Mouse (Mus musculus) kidney, adult 9 months (tissue): ENCODE measurements at regions not wholly inside any gene's neighbourhood (a gene's known extent, or its start where the extent isn't known, plus 50 kb on each side); places are given as distances from the start of the nearest gene placed in this dataset.

Experiments used
- DNase-seq: peaks from one replicate; pipeline ENCODE4 v3.0.0; 2022

- no peak for DNase-seq
These were observed 155.2 kb upstream of the Robo1 start for GRCm38 (mm10) chr16:72152920-72153319.

- no peak for DNase-seq
These were observed 150.2 kb upstream of the Robo1 start for GRCm38 (mm10) chr16:72157913-72158312.

- DNase-seq, result no peak
These were observed 148.7 kb upstream of the Robo1 start for GRCm38 (mm10) chr16:72159411-72159810.

- no peak for DNase-seq
These were observed 132.4 kb upstream of the Robo1 start for GRCm38 (mm10) chr16:72175727-72176126.

- DNase-seq, result no peak
These were observed 113.8 kb upstream of the Robo1 start for GRCm38 (mm10) chr16:72194320-72194719.

- peak; percentile 35 for DNase-seq
These were observed 92.6 kb upstream of the Robo1 start for GRCm38 (mm10) chr16:72215360-72216013.

GRCm38 (mm10) chr16:72218021-72218420, 90.1 kb upstream of the Robo1 start:
- DNase-seq, result peak; percentile 9

- no peak for DNase-seq
These were observed 86.1 kb upstream of the Robo1 start for GRCm38 (mm10) chr16:72221912-72222502.

GRCm38 (mm10) chr16:72223860-72224259, 84.2 kb upstream of the Robo1 start:
- no peak for DNase-seq

- DNase-seq, result no peak
These were observed 82.8 kb upstream of the Robo1 start for GRCm38 (mm10) chr16:72225157-72225880.

- no peak for DNase-seq
These were observed 73.7 kb upstream of the Robo1 start for GRCm38 (mm10) chr16:72234366-72234765.

- no peak for DNase-seq
These were observed 68.5 kb upstream of the Robo1 start for GRCm38 (mm10) chr16:72239631-72240030.

- DNase-seq, result no peak
These were observed 51.7 kb upstream of the Robo1 start for GRCm38 (mm10) chr16:72256388-72256787.
